Mouse (Mus musculus): ENCODE data around the gene Mpig6b. TPM values are rescaled to one million over a fixed set of nuclear protein-coding genes. Genes with fewer than 3 reads are reported as not detected.

Gene Mpig6b
- total RNA-seq, 2 experiments from 2014 or later = 0.61 to 0.74 TPM

DNA sequence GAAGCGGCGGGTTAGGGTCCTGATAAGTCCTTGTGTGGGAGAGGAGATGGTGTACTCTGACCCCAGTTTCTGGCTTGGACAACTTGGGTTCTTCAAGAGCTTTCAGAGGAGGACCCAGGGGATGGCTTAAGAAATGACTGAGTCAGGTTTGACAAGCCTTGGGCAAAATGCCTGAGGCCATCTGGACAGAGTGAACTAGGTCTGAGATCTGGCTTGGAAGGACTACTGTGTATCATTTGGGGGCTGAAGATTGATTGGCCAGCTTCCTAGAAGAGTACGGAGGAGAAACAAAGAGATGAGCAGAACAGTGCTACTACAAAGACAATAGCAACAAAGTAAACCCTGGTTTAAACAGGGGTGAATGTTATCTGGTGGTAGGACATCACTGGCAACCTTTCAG is 2.5 kb downstream of the Mpig6b start:
- intact Hi-C loops (cut with DNase I) = no loop called here
- peak; percentile 42 to 61 for DNase-seq

- intact Hi-C loops (cut with DNase I) = no loop called here
Measured at GRCm38 (mm10) chr17:35061299-35061698, 4.7 kb downstream of the Mpig6b start.

DNA sequence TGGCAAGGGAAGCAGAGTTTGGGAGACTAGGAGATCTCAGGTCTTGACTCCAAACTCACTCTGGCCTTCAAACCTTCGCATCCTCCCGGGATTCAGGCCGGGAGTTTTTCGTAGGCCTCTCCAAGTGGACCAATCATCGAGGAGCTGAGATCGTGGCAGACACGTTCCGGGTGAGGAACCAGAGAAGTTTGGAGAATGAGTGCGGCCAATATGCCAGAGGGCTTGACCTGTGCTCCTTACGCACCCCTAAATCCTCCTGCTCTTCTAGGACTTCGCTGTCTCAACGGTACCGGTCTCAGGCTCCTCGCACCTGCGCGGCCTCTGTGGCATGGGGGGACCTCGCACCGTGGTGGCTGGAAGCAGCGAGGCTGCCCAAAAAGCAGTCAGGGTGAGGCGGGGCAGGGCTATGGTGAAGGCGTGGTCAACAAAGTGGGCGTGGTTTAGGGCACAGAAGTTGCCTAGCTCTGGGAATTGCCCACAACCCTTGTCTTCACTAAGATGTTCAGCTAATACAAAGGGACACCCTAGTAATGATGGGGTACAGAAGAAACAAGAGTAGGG is 5.2 kb downstream of the Mpig6b start:
- DNase-seq = peak in 1 of 2 experiments; percentile 27
- intact Hi-C loops (cut with DNase I) = no loop called here

More at GRCm38 (mm10) chr17:35061299-35061698, 4.7 kb downstream of the Mpig6b start:
- DNase-seq = no peak

DNA sequence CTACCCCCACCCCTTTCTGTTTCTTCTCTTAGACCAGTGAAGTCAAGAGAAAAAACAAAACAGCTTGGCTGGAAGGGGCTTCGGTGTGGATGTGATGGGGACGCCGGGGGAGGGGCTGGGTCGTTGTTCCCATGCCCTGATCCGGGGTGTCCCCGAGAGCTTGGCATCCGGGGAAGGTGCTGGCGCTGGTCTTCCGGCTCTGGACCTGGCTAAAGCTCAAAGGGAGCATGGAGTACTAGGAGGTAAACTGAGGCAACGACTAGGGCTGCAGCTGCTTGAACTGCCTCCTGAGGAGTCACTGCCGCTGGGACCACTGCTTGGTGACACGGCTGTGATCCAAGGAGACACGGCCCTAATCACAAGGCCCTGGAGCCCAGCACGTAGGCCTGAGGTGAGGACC is 5.9 kb downstream of the Mpig6b start:
- intact Hi-C loops (cut with DNase I) = no loop called here
- no peak for DNase-seq

GRCm38 (mm10) chr17:35058911-35059892 is 6.8 kb downstream of the Mpig6b start, which contains the start of gene Ddah2:
TSS of gene Ddah2 (plus strand) at chr17:35059035.
- intact Hi-C loops (cut with DNase I) = loop anchor here (1.0 kb wide), 1 partner anchor 37 kb away; no protein-coding TSS in a partner anchor

GRCm38 (mm10) chr17:35058316-35058715 is 7.7 kb downstream of the Mpig6b start:
- intact Hi-C loops (cut with DNase I) = no loop called here

More at GRCm38 (mm10) chr17:35058911-35059892, 6.8 kb downstream of the Mpig6b start, which contains the start of gene Ddah2:
- DNase-seq = peak; percentile 93 to 96

DNA sequence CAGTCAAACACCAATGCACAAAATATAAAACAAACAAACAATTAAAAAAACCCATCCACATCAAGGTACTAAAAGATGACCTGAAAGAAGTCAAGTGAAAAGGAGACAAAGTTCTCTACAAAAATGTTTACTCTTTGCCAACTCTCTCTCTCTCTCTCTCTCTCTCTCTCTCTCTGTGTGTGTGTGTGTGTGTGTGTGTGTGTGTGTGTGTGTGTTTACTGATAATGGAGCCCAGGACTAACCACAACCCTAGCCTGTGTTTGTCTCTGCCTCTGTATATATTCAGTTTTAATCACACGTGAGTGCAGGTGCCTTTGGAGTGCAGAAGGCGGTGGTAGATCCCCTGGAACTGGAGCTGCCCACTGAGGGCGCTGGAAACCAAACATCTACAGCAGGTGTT is 8.9 kb downstream of the Mpig6b start:
- intact Hi-C loops (cut with DNase I) = no loop called here
- DNase-seq = no peak

More at GRCm38 (mm10) chr17:35058316-35058715, 7.7 kb downstream of the Mpig6b start:
- DNase-seq = no peak

DNA sequence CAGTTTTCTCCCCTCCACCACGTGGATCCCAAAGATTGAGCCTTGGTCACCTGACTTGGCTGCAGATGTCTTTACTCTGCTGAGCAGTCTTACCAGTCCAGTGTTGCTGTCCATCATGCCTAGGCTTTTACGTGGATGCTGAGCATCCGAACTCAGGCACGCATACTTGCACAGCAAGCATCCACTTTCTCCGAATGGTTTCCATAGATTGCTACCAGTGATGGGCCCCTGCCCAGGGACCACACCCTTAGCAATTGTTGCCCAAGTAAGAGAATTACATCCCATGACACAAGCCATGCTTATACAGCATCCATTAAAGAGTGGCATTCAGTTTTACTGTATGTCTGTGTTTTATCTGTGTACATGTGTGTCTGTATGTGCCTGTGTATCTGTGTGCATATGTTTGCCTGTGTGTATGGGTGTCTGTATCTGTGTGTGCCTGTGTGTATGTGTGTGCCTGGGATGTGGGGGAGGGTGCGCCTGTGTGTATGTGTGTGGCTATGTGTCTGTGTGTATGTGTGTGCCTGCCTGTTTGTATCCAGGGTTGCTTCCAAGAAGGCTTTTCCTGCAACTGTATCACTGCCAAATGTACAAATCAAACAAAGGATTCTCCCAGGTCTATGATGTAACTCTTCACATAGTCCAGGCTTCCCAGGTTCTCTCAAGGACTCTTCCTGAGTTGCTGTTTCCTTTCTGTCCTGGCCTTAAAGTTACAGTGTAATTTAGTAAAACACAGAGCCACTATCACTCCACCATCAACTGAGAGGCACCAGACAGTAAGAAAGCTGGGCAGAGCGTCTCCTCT is 10.1 kb downstream of the Mpig6b start:
- intact Hi-C loops (cut with DNase I) = no loop called here
- peak in 1 of 2 experiments; percentile 22 for DNase-seq

- intact Hi-C loops (cut with DNase I) = no loop called here
- DNase-seq = no peak
Measured at GRCm38 (mm10) chr17:35052271-35052798, 13.6 kb downstream of the Mpig6b start.

DNA sequence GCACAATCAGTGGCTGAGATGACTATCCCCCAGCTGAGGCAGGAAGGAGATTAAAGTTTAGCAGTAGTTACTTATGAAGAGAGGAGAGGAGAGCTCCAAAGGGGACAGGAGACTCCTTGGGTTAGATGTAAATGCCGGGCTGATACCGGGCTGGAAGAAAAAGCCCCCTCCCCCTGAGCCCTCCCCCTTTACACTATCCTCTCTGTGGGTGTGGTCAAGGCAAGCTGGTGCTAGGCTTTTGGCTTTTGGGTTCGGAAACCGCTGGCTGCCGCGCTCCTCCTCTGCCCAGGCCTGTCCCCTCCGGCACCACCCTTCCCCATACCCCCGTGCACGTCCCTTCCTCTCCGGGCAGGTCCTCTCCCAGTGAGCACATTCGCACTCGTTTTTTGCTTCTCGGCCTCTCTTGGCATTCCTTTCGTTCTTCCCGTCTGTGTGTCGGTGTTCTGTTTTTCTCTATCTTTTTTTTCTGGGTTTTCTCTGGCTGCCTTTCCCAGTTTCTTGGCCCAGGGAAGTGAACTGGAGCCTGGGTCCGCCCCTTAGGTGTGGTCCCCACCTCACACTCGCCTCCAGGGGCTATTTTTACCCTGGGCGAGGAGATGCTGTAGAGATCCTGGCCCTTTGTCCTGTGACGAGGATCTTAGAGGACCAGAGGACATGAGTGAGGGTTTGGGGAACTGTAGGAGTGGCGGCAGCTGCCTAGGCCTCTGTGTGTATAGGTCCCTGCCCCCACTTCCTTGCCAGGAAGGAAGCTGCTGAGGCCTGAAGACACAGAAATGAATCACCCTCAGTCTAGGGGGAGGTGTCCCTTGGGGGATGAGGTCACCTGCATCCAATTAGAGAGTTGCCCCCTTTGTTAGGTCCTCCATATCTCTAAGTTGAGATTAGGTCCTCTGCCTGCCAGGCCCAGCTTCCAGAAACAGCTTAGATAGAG is 14.6 kb downstream of the Mpig6b start:
- DNase-seq = peak; percentile 80 to 84
- intact Hi-C loops (cut with DNase I) = no loop called here

- intact Hi-C loops (cut with DNase I) = no loop called here
- DNase-seq = peak; percentile 82 to 83
Measured at GRCm38 (mm10) chr17:35050126-35050750, 15.7 kb downstream of the Mpig6b start.

GRCm38 (mm10) chr17:35049561-35050016 is 16.4 kb downstream of the Mpig6b start, which contains the start of gene Clic1:
TSS of gene Clic1 (plus strand) at chr17:35049966.
- intact Hi-C loops (cut with DNase I) = no loop called here
- peak; percentile 61 to 67 for DNase-seq

DNA sequence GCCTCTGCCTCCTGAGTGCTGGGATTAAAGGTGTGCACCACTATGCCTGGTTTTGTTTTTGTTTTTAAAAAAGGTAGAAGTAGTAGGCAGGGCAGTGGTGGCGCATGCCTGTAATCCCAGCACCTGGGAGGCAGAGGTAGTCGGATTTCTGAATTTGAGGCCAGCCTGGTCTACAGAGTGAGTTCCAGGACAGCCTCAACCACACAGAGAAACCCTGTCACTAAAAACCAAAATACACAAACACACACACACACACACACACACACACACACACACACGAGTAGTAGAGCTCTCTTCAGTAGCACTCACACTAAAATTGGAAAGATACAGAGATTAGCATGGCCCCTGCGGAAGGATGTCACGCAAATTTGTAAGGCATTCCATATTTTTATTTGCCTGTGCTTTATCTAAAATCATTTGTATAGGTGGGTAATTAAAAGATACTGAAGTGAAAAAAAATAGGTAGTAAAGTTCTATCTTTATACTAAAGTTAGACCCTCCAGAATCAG is 17.0 kb downstream of the Mpig6b start:
- no peak for DNase-seq
- intact Hi-C loops (cut with DNase I) = no loop called here

GRCm38 (mm10) chr17:35048149-35048931 is 17.6 kb downstream of the Mpig6b start:
- intact Hi-C loops (cut with DNase I) = no loop called here
- peak in 1 of 2 experiments; percentile 45 for DNase-seq

- intact Hi-C loops (cut with DNase I) = no loop called here
Measured at GRCm38 (mm10) chr17:35047688-35048087, 18.3 kb downstream of the Mpig6b start.

GRCm38 (mm10) chr17:35046681-35047455 is 19.1 kb downstream of the Mpig6b start, which contains the start of gene Msh5:
TSS of gene Msh5 (minus strand) at chr17:35046745.
- intact Hi-C loops (cut with DNase I) = no loop called here
- DNase-seq = peak; percentile 97

More at GRCm38 (mm10) chr17:35047688-35048087, 18.3 kb downstream of the Mpig6b start:
- no peak for DNase-seq

All from heart, postnatal 14 days (tissue).